ENCODE assay signal across 39 mouse cellular contexts in genomic region chr5:72922796-72923195, GRCm38 (mm10). TPM values are rescaled to one million over a fixed set of nuclear protein-coding genes. Genes with fewer than 3 reads are reported as not detected.
"Had no signal": no experiment of that assay in that cellular context is flagged by ENCODE, and none has a peak within 500 bp of the region (broad histone marks: within the 10 kb centered on the region; RNA-seq: fewer than 3 reads in every experiment).

No protein-coding gene starts in this region.

- H3K36me3 ChIP-seq: heart, embryonic 12.5 days; hindbrain, embryonic 13.5 days; hindbrain, embryonic 15.5 days; limb, embryonic 15.5 days; liver, embryonic 13.5 days had no signal

- ATAC-seq: forebrain, postnatal 0 days; hindbrain, postnatal 0 days had no signal

- H3K4me1 ChIP-seq: limb, embryonic 13.5 days; limb, embryonic 15.5 days had no signal

- H3K4me2 ChIP-seq: heart, embryonic 12.5 days; hindbrain, embryonic 13.5 days; hindbrain, embryonic 15.5 days; limb, embryonic 13.5 days; limb, embryonic 15.5 days; liver, embryonic 11.5 days; liver, embryonic 13.5 days had no signal

- H3K9ac ChIP-seq: forebrain, postnatal 0 days; heart, embryonic 12.5 days; hindbrain, embryonic 13.5 days; hindbrain, embryonic 15.5 days; limb, embryonic 13.5 days; limb, embryonic 15.5 days; liver, embryonic 13.5 days had no signal

- DNase-seq: forebrain, postnatal 0 days; gastrocnemius, postnatal 14 days; gastrocnemius, postnatal 36 days; heart, adult 18-20 months; heart, postnatal 10 days; kidney, adult 11 months; kidney, postnatal 14 days; layer of hippocampus, adult 9-11 months; layer of hippocampus, postnatal 36 days; left cerebral cortex, postnatal 4 days; liver, embryonic 13.5 days had no signal

- H3K27me3 ChIP-seq: heart, embryonic 12.5 days; hindbrain, embryonic 13.5 days; hindbrain, embryonic 15.5 days; limb, embryonic 13.5 days; limb, embryonic 15.5 days; liver, embryonic 13.5 days had no signal

- H3K27ac ChIP-seq: heart, embryonic 10.5 days; hindbrain, embryonic 13.5 days; hindbrain, embryonic 15.5 days; hindbrain, postnatal 0 days; limb, embryonic 13.5 days; limb, embryonic 15.5 days; liver, embryonic 13.5 days had no signal

- H3K4me3 ChIP-seq: heart, embryonic 10.5 days; heart, embryonic 12.5 days; hindbrain, embryonic 13.5 days; hindbrain, embryonic 15.5 days; limb, embryonic 13.5 days; limb, embryonic 15.5 days; liver, embryonic 13.5 days had no signal

- H3K9me3 ChIP-seq: heart, embryonic 10.5 days; heart, embryonic 12.5 days; hindbrain, embryonic 13.5 days; hindbrain, embryonic 15.5 days; limb, embryonic 13.5 days; limb, embryonic 15.5 days; liver, embryonic 13.5 days had no signal

RNA-seq across cellular contexts. Expression of gene Gm10135, which starts 51.7 kb away (rescaled TPM):
- total RNA-seq: forebrain, postnatal 0 days; gastrocnemius, adult 18-20 months; gastrocnemius, adult 8-10 months; gastrocnemius, postnatal 14 days; gastrocnemius, postnatal 36 days; heart, adult 18-20 months; heart, adult 8-10 months; heart, postnatal 10 days; heart, postnatal 25 days; hematopoietic stem cell, adult 5-6 weeks; hindbrain, postnatal 0 days; layer of hippocampus, adult 18-20 months; layer of hippocampus, adult 8-10 months; layer of hippocampus, postnatal 14 days; layer of hippocampus, postnatal 36 days; left cerebral cortex, adult 18-20 months; left cerebral cortex, adult 8-10 months; left cerebral cortex, postnatal 10 days; left cerebral cortex, postnatal 25 days; left cerebral cortex, postnatal 4 days had no signal
- polyA plus RNA-seq: forebrain, postnatal 0 days; gonadal fat pad, adult 2 months; heart, embryonic 10.5 days; heart, embryonic 12.5 days; heart, embryonic 14.5 days; heart, embryonic 16.5 days; hindbrain, embryonic 11.5 days; hindbrain, embryonic 13.5 days; hindbrain, embryonic 15.5 days; hindbrain, postnatal 0 days; intestine, embryonic 14.5 days; kidney, embryonic 16.5 days; large intestine, adult 2 months; limb, embryonic 11.5 days; limb, embryonic 13.5 days; limb, embryonic 15.5 days; liver, embryonic 11.5 days; liver, embryonic 13.5 days had no signal
